Mouse (Mus musculus) T-cell, adult 2 months (primary cell): ENCODE measurements around the gene BC049352.

Source experiments
- DNase-seq: peaks from one replicate; pipeline ENCODE4 v3.0.0; 2022; ENCODE audit warnings: low spot score

BC049352 gene

GRCm38 (mm10) chr9:45299231-45300006 is 117.6 kb downstream of the BC049352 start:
- DNase-seq, result peak; percentile 55
